Mouse (Mus musculus): ENCODE results near the gene Wdr19. TPM values are rescaled to one million over a fixed set of nuclear protein-coding genes. Genes with fewer than 3 reads are reported as not detected.
"Not testable (repeated sequence)": the region's sequence is repeated elsewhere in the genome, so short reads cannot be mapped to it uniquely, and the experiment has no call there.

Gene Wdr19
- polyA plus RNA-seq, 1 experiment, result 11.0 TPM

DNA sequence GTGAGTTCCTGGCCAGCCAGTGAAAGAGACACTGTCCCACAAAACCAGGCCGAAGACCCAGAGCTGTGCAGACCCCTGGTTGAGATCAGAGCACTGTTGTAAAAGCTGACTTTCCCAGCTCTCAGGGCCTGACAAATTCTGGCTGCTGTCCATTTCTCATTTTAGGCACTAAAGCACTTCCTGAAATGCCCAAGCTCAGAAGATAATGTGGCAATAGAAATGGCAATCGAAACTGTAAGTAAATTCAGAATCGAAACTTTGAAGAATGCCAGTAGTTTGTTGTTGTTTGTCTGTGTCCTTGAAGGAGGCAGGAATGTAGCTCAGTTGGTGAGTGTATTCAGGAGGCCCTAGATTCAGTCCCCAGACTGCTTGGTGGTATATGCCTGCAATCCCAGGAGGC lies 47.8 kb downstream of the Wdr19 start:
- Histone ChIP-seq H3K4me3 (ENCODE audit: insufficient read depth, low read length) (no peak overlapping the region), H3K27ac (ENCODE audit: insufficient read depth, low read length) (no peak overlapping the region), H3K4me1 (ENCODE audit: control insufficient read depth, insufficient read depth, low read length) (no peaks in the 10 kb centered on the region)
- TF ChIP-seq POLR2A (IDR thresholded peaks at IDR 0.05; ENCODE audit: low read depth, low read length) (no peak), CTCF (IDR thresholded peaks at IDR 0.05; ENCODE audit: borderline replicate concordance, insufficient read depth, low read length) (no peak)

GRCm38 (mm10) chr5:65250185-65250855 lies 50.8 kb downstream of the Wdr19 start:
- TF ChIP-seq CTCF (IDR thresholded peaks at IDR 0.05; ENCODE audit: borderline replicate concordance, insufficient read depth, low read length), result no peak
- TF ChIP-seq POLR2A (IDR thresholded peaks at IDR 0.05; ENCODE audit: low read depth, low read length), result no peak
- Histone ChIP-seq H3K27ac (ENCODE audit: insufficient read depth, low read length) (no peak overlapping the region), H3K4me3 (ENCODE audit: insufficient read depth, low read length) (no peak overlapping the region), H3K4me1 (ENCODE audit: control insufficient read depth, insufficient read depth, low read length) (no peaks in the 10 kb centered on the region)

DNA sequence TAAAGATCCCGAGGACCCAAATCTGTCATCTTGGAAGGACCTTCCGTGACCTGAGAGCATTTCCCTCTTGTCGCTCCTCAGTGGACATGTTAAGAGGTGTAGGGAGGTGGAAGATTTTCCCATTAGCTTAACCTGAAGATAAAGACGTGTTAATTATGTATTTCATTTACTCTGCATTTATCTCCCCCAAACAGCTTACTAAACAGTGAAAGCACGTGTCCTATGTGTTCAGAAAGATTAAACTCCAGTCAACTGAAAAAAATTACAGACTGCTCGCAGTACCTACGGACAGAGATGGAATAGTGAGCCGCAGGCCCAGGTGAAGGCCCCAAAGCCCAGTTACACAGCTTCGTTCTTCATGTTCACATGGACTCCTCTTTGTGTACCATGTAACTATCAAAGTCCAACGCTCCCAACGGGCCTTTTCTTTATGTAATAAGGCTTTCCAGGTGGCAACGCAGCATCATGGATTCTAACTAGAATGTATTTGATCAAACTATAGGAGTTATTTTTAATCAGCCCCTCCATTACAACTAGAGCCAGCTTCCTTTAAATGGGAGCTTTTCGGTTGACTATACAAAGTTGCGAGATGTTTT lies 58.5 kb downstream of the Wdr19 start:
- Histone ChIP-seq H3K4me3 (ENCODE audit: insufficient read depth, low read length) (no peak overlapping the region), H3K4me1 (ENCODE audit: control insufficient read depth, insufficient read depth, low read length) (no peaks in the 10 kb centered on the region), H3K27ac (ENCODE audit: insufficient read depth, low read length) (no peak overlapping the region)
- TF ChIP-seq CTCF (IDR thresholded peaks at IDR 0.05; ENCODE audit: borderline replicate concordance, insufficient read depth, low read length) (no peak), POLR2A (IDR thresholded peaks at IDR 0.05; ENCODE audit: low read depth, low read length) (no peak)

- H3K4me1 ChIP-seq (ENCODE audit: control insufficient read depth, insufficient read depth, low read length), result no peaks in the 10 kb centered on the region
- H3K27ac ChIP-seq (ENCODE audit: insufficient read depth, low read length), result no peak overlapping the region
- H3K4me3 ChIP-seq (ENCODE audit: insufficient read depth, low read length), result no peak overlapping the region
- no peak for TF ChIP-seq POLR2A (IDR thresholded peaks at IDR 0.05; ENCODE audit: low read depth, low read length)
- no peak for TF ChIP-seq CTCF (IDR thresholded peaks at IDR 0.05; ENCODE audit: borderline replicate concordance, insufficient read depth, low read length)
These were observed 74.5 kb downstream of the Wdr19 start for GRCm38 (mm10) chr5:65273966-65274365.

- TF ChIP-seq POLR2A (IDR thresholded peaks at IDR 0.05; ENCODE audit: low read depth, low read length) (no peak), CTCF (IDR thresholded peaks at IDR 0.05; ENCODE audit: borderline replicate concordance, insufficient read depth, low read length) (no peak)
These were observed 79.7 kb downstream of the Wdr19 start for GRCm38 (mm10) chr5:65279133-65279651.

GRCm38 (mm10) chr5:65281216-65281615 lies 81.7 kb downstream of the Wdr19 start:
- TF ChIP-seq POLR2A (IDR thresholded peaks at IDR 0.05; ENCODE audit: low read depth, low read length) (no peak), CTCF (IDR thresholded peaks at IDR 0.05; ENCODE audit: borderline replicate concordance, insufficient read depth, low read length) (no peak)
- Histone ChIP-seq H3K4me3 (ENCODE audit: insufficient read depth, low read length) (no peak overlapping the region), H3K27ac (ENCODE audit: insufficient read depth, low read length) (no peak overlapping the region), H3K4me1 (ENCODE audit: control insufficient read depth, insufficient read depth, low read length) (no peaks in the 10 kb centered on the region)

More at GRCm38 (mm10) chr5:65279133-65279651, 79.7 kb downstream of the Wdr19 start:
- H3K4me3 ChIP-seq (ENCODE audit: insufficient read depth, low read length), result no peak overlapping the region
- no peaks in the 10 kb centered on the region for H3K4me1 ChIP-seq (ENCODE audit: control insufficient read depth, insufficient read depth, low read length)
- no peak overlapping the region for H3K27ac ChIP-seq (ENCODE audit: insufficient read depth, low read length)

GRCm38 (mm10) chr5:65284171-65284570 lies 84.7 kb downstream of the Wdr19 start:
- Histone ChIP-seq H3K27ac (ENCODE audit: insufficient read depth, low read length) (no peak overlapping the region), H3K4me1 (ENCODE audit: control insufficient read depth, insufficient read depth, low read length) (no peaks in the 10 kb centered on the region), H3K4me3 (ENCODE audit: insufficient read depth, low read length) (no peak overlapping the region)
- TF ChIP-seq CTCF (IDR thresholded peaks at IDR 0.05; ENCODE audit: borderline replicate concordance, insufficient read depth, low read length) (peak; percentile 27; the same call in 1 of the 2 replicates), POLR2A (IDR thresholded peaks at IDR 0.05; ENCODE audit: low read depth, low read length) (no peak)

DNA sequence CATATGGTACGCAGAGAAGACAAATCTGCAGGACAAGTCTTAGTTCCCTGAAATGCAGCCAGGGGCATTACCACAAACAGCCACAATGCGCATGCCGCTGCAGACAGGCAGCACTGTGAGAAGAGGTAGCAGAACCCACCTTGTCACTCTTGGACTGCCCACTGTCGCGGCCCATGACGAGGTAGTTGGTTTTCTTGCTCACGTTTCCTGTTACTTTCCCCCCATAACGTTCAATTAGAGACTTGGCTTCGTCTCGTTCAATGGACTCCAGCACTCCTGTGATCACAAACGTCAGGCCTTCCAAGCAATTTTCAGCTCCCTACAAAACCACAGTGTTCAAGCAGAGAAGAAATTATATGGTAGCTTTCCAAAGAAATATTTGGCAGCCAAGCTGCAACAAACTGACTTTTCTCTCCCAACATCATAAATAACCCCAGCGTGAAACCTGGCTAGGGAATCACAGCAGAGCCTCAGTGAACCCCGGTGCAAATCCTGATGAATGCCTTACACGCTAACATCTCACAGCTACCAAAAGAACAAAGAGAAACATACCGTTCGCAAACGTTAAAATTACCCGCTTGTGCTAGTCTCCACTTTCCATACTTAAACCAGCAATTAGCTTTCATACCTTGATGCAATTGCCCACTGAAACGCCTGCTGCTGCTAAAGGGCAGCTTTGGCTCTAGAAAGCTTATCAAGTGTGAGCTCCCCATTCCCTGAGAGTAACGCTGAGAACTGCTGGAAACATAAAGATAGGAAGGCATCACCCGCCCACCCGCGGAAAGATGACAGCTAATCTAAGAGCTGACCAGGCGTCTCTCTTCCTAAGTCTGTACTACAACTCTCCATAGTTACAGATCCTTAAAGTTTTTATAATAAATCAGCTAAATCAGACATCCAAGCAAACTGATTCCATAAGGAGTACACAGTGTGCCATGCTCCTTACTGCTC lies 88.5 kb downstream of the Wdr19 start:
- no peak overlapping the region for H3K27ac ChIP-seq (ENCODE audit: insufficient read depth, low read length)
- no peak overlapping the region for H3K4me3 ChIP-seq (ENCODE audit: insufficient read depth, low read length)
- TF ChIP-seq CTCF (IDR thresholded peaks at IDR 0.05; ENCODE audit: borderline replicate concordance, insufficient read depth, low read length), result no peak
- no peak for TF ChIP-seq POLR2A (IDR thresholded peaks at IDR 0.05; ENCODE audit: low read depth, low read length)
- H3K4me1 ChIP-seq (ENCODE audit: control insufficient read depth, insufficient read depth, low read length), result no peaks in the 10 kb centered on the region

DNA sequence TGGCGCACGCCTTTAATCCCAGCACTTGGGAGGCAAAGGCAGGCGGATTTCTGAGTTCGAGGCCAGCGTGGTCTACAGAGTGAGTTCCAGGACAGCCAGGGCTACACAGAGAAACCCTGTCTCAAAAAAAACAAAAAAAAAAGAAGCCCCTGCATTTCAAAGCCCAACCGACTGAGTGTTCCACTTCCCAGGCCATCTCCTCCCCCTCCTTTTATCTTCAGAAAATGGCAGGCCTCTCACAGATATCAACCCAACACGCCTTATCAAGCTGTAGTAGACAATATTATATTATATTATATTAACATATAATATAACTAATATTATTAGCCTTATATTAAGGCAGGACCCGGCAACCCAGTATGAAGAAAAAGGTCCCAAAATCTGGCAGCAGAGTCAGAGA lies 89.5 kb downstream of the Wdr19 start:
- not testable (repeated sequence) for H3K4me1 ChIP-seq (ENCODE audit: control insufficient read depth, insufficient read depth, low read length); H3K27ac ChIP-seq (ENCODE audit: insufficient read depth, low read length); H3K4me3 ChIP-seq (ENCODE audit: insufficient read depth, low read length)

All from embryonic fibroblast, embryonic 13.5 days (primary cell).